Comparison of ENCODE assay signal across 19 mouse cellular contexts in the genomic region with DNA sequence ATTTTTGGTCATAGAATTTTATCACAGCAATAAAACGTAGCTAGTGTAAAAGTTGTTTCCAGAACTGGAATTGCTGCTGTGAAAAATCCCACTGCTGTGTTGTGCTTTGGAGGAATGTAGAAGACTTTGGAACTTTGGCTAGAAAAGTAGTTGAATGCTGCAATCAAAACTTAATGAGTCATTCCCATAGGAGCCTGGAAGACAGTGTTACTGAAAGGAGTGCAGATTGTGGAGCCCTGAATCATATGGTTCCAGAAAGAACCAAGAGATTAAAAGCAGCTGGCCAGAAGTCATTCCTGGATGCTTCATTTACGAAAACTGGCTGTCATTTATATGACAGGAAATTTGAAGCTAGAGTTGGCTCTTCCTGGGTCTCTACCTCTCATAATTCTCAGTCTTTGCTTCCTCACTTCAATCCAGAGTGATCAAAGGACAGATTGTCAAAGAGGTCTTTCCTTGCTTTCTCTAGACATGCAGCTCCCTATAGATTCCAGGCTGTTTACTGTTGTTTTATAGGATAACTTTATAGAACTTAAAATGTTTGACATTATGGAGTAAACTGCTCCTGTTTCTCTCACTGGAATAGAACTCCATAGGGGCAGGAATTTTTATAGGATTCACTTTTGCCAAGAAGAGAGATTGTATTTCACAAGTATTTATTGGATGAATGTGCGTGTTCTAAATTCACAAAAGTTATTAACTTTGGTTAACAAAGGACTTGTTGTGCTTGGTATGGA.
DNase-seq lines count a peak whose midpoint lies in the region; ATAC-seq and TF ChIP-seq lines count a peak whose summit lies in the region.
"Had no signal": no experiment of that assay in that cellular context is flagged by ENCODE, and none has a peak within 500 bp of the region (broad histone marks: within the 10 kb centered on the region; RNA-seq: fewer than 3 reads in every experiment).

No protein-coding gene starts in this region.

- peak; percentile 59; the same call in 1 of the 2 replicates for ATAC-seq in lung, embryonic 16.5 days (ENCODE audit: low read depth)
- peak; percentile 76; the same call in 1 of the 2 replicates for ATAC-seq in limb, embryonic 15.5 days (ENCODE audit: insufficient number of reproducible peaks, low FRiP score, low TSS enrichment, low read depth)

- no peaks in the 10 kb centered on the region for H3K27me3 ChIP-seq in heart, adult 2 months (ENCODE audit: control insufficient read depth, insufficient read depth, low read length)
- H3K27me3 ChIP-seq in lung, embryonic 16.5 days (ENCODE audit: control insufficient read depth, insufficient read depth, low read depth, low read length): no peaks in the 10 kb centered on the region
- H3K27me3 ChIP-seq in limb, embryonic 15.5 days: no peaks in the 10 kb centered on the region
- H3K27me3 ChIP-seq: CH12.LX; embryonic facial prominence, embryonic 12.5 days; forebrain, embryonic 12.5 days; heart, embryonic 13.5 days; hindbrain, embryonic 12.5 days had no signal

- intact Hi-C loops in heart, postnatal 10 days (cut with DNase I): no loop called here
- intact Hi-C loops in heart, adult 2 months (cut with DNase I): no loop called here
- intact Hi-C loops in gastrocnemius, postnatal 36 days (cut with DNase I): no loop called here

- no peaks in the 10 kb centered on the region for H3K79me2 ChIP-seq in heart, adult 2 months (replicated peaks; ENCODE audit: control insufficient read depth, insufficient read depth, low read length)

- 71% methylated on average over 3 of the region's 3 CpGs for WGBS in heart, adult 2 months
- WGBS in lung, embryonic 16.5 days: 67% methylated on average over 3 of the region's 3 CpGs
- 29% methylated on average over 3 of the region's 3 CpGs for WGBS in limb, embryonic 15.5 days

- TF ChIP-seq EP300 in heart, adult 2 months (IDR thresholded peaks at IDR 0.05; ENCODE audit: insufficient read depth, low read depth, low read length): no peak

- no peak overlapping the region for H3K4me3 ChIP-seq in heart, adult 2 months
- no peak overlapping the region for H3K4me3 ChIP-seq in lung, embryonic 16.5 days (ENCODE audit: low read length)
- H3K4me3 ChIP-seq in embryonic fibroblast, embryonic 13.5 days (ENCODE audit: insufficient read depth, low read length): no peak overlapping the region
- no peak overlapping the region for H3K4me3 ChIP-seq in limb, embryonic 15.5 days
- H3K4me3 ChIP-seq: embryonic facial prominence, embryonic 12.5 days; forebrain, embryonic 12.5 days; gastrocnemius, adult 2 months; heart, embryonic 13.5 days; hindbrain, embryonic 12.5 days had no signal

- H3K9me3 ChIP-seq in lung, embryonic 16.5 days (ENCODE audit: control insufficient read depth, low read length): no peaks in the 10 kb centered on the region
- no peaks in the 10 kb centered on the region for H3K9me3 ChIP-seq in limb, embryonic 15.5 days
- H3K9me3 ChIP-seq: embryonic facial prominence, embryonic 12.5 days; forebrain, embryonic 12.5 days; heart, embryonic 13.5 days; hindbrain, embryonic 12.5 days had no signal

- no peak overlapping the region for H3K9ac ChIP-seq in heart, adult 2 months (ENCODE audit: low read depth, low read length)
- no peak overlapping the region for H3K9ac ChIP-seq in lung, embryonic 16.5 days (ENCODE audit: low read length)
- no peak overlapping the region for H3K9ac ChIP-seq in limb, embryonic 15.5 days
- H3K9ac ChIP-seq: embryonic facial prominence, embryonic 12.5 days; forebrain, embryonic 12.5 days; heart, embryonic 13.5 days; hindbrain, embryonic 12.5 days had no signal

- H3K4me2 ChIP-seq in lung, embryonic 16.5 days (ENCODE audit: low read depth, low read length): no peak overlapping the region
- no peak overlapping the region for H3K4me2 ChIP-seq in limb, embryonic 15.5 days
- H3K4me2 ChIP-seq: embryonic facial prominence, embryonic 12.5 days; forebrain, embryonic 12.5 days; heart, embryonic 13.5 days; hindbrain, embryonic 12.5 days; liver, embryonic 11.5 days had no signal

- H3K4me1 ChIP-seq in heart, adult 2 months (ENCODE audit: control insufficient read depth, insufficient read depth, low read length): no peaks in the 10 kb centered on the region
- no peaks in the 10 kb centered on the region for H3K4me1 ChIP-seq in lung, embryonic 16.5 days (replicated peaks; ENCODE audit: control insufficient read depth, insufficient read depth, low read length)
- H3K4me1 ChIP-seq in embryonic fibroblast, embryonic 13.5 days (ENCODE audit: control insufficient read depth, insufficient read depth, low read length): no peaks in the 10 kb centered on the region
- H3K4me1 ChIP-seq in limb, embryonic 15.5 days: no peaks in the 10 kb centered on the region
- H3K4me1 ChIP-seq: embryonic facial prominence, embryonic 12.5 days; heart, embryonic 13.5 days; hindbrain, embryonic 12.5 days had no signal

- H3K27ac ChIP-seq in heart, adult 2 months: no peak overlapping the region
- H3K27ac ChIP-seq in lung, embryonic 16.5 days (ENCODE audit: low read length): no peak overlapping the region
- peak overlapping the region; percentile 98 for H3K27ac ChIP-seq in embryonic fibroblast, embryonic 13.5 days (ENCODE audit: insufficient read depth, low read length)
- H3K27ac ChIP-seq in limb, embryonic 15.5 days: peak overlapping the region; percentile 47
- H3K27ac ChIP-seq: embryonic facial prominence, embryonic 12.5 days; gastrocnemius, adult 2 months; heart, embryonic 13.5 days; hindbrain, embryonic 12.5 days; macrophage had no signal

- H3K36me3 ChIP-seq in heart, adult 2 months (ENCODE audit: control insufficient read depth, insufficient read depth, low read length): no peaks in the 10 kb centered on the region
- no peaks in the 10 kb centered on the region for H3K36me3 ChIP-seq in lung, embryonic 16.5 days (ENCODE audit: control insufficient read depth, insufficient read depth, low read length)
- no peaks in the 10 kb centered on the region for H3K36me3 ChIP-seq in limb, embryonic 15.5 days
- H3K36me3 ChIP-seq: embryonic facial prominence, embryonic 12.5 days; forebrain, embryonic 12.5 days; heart, embryonic 13.5 days; hindbrain, embryonic 12.5 days had no signal

- no peak for TF ChIP-seq CTCF in heart, adult 2 months (IDR thresholded peaks at IDR 0.05)
- no peak for TF ChIP-seq CTCF in embryonic fibroblast, embryonic 13.5 days (IDR thresholded peaks at IDR 0.05; ENCODE audit: borderline replicate concordance, insufficient read depth, low read length)

- DNase-seq in heart, postnatal 10 days: peak; percentile 9 to 13
- DNase-seq in heart, adult 2 months: no peak
- no peak for DNase-seq in lung, postnatal 14 days
- no peak for DNase-seq in gastrocnemius, postnatal 36 days
- no peak for DNase-seq in gastrocnemius, postnatal 10 days
- DNase-seq: gastrocnemius, adult 2 months; layer of hippocampus, postnatal 36 days; midbrain, embryonic 14.5 days; thymus, postnatal 4 days had no signal

- no peak for TF ChIP-seq POLR2A in heart, adult 2 months (IDR thresholded peaks at IDR 0.05; ENCODE audit: insufficient read depth, low read depth, low read length)
- TF ChIP-seq POLR2A in embryonic fibroblast, embryonic 13.5 days (IDR thresholded peaks at IDR 0.05; ENCODE audit: low read depth, low read length): no peak

Comparison
In these comparisons a context has a peak if more than half of its experiments do, and no peak if none do; other contexts are left out.
1. DNase-seq: peak in heart, postnatal 10 days (2 of 2); none in heart, adult 2 months (0 of 2), lung, postnatal 14 days (single experiment), gastrocnemius, postnatal 36 days (0 of 2) and gastrocnemius, postnatal 10 days (single experiment).
2. H3K27ac ChIP-seq: peak in embryonic fibroblast, embryonic 13.5 days (single experiment) and limb, embryonic 15.5 days (single experiment); none in heart, adult 2 months (single experiment) and lung, embryonic 16.5 days (single experiment).